ENCODE assay signal across 11 mouse cellular contexts in genomic region chr11:68536465-68536864, GRCm38 (mm10). TPM values are rescaled to one million over a fixed set of nuclear protein-coding genes. Genes with fewer than 3 reads are reported as not detected.
A peak's percentile ranks its signal among the peaks of the same experiment; 100 is the strongest.
DNase-seq lines count a peak whose midpoint lies in the region; ATAC-seq lines count a peak whose summit lies in the region.
"Had no signal": no experiment of that assay in that cellular context is flagged by ENCODE, and none has a peak within 500 bp of the region (broad histone marks: within the 10 kb centered on the region; RNA-seq: fewer than 3 reads in every experiment).

No protein-coding gene starts in this region.

- H3K4me1 ChIP-seq in limb, embryonic 10.5 days, result peaks cover under 1% of the 10 kb centered on the region; the same call in 1 of the 2 replicates
- H3K4me1 ChIP-seq: liver, embryonic 15.5 days had no signal

- ATAC-seq in erythroid progenitor cell, adult 5-6 weeks (replicated peaks; ENCODE audit: low FRiP score, poor library complexity, severe bottlenecking), result no peak

- peaks cover 6% of the 10 kb centered on the region; the same call in 1 of the 2 replicates for H3K27me3 ChIP-seq in limb, embryonic 10.5 days (ENCODE audit: low read depth, poor library complexity, severe bottlenecking)
- H3K27me3 ChIP-seq: liver, embryonic 15.5 days had no signal

- H3K4me3 ChIP-seq in limb, embryonic 10.5 days, result no peak overlapping the region
- H3K4me3 ChIP-seq: liver, embryonic 15.5 days had no signal

- DNase-seq in layer of hippocampus, adult 11-12 months (ENCODE audit: low spot score), result peak; percentile 61
- DNase-seq in layer of hippocampus, adult 9-10 months (ENCODE audit: low spot score), result no peak
- peak; percentile 43 for DNase-seq in A20 (ENCODE audit: low read depth, low spot score)
- DNase-seq in adipocyte (ENCODE audit: low spot score), result peak; percentile 52
- DNase-seq in limb, embryonic 10.5 days (ENCODE audit: low spot score), result peak; percentile 47
- DNase-seq in adrenal gland, adult 2 months, result no peak
- DNase-seq in thymus, postnatal 4 days, result no peak
- DNase-seq: cerebellum, adult 9-10 months had no signal

- no peaks in the 10 kb centered on the region for H3K36me3 ChIP-seq in limb, embryonic 10.5 days
- H3K36me3 ChIP-seq: liver, embryonic 15.5 days had no signal

- 58% methylated on average over 4 of the region's 4 CpGs for WGBS in limb, embryonic 10.5 days

- no peaks in the 10 kb centered on the region for H3K9me3 ChIP-seq in limb, embryonic 10.5 days (replicated peaks)
- H3K9me3 ChIP-seq: liver, embryonic 15.5 days had no signal

- no peak overlapping the region for H3K27ac ChIP-seq in limb, embryonic 10.5 days
- H3K27ac ChIP-seq: liver, embryonic 15.5 days had no signal

RNA-seq across cellular contexts. Expression of gene Mfsd6l, which starts 19.5 kb away (rescaled TPM):
- 0.11 and 0.16 TPM in 2 replicates for polyA plus RNA-seq in limb, embryonic 10.5 days (2016; fragmentation: Nextera tagmentation; extraction: Ambion mirVana)
- total RNA-seq in erythroid progenitor cell, adult 5-6 weeks (2015; ENCODE audit: low replicate concordance), result not detected in 2 replicates
- not detected in 2 replicates for total RNA-seq in erythroid progenitor cell, adult 5-6 weeks (2017; ENCODE audit: low replicate concordance)
- total RNA-seq in adrenal gland, adult 2 months (2021), result under 1 TPM; 0.14 TPM
- polyA plus RNA-seq in adrenal gland, adult 2 months (2012; rRNA removed), result 0.17 and 0.32 TPM in 2 replicates
- total RNA-seq: gastrocnemius, adult 8-10 months had no signal
- polyA plus RNA-seq: liver, embryonic 15.5 days had no signal

RNA-seq across cellular contexts. Expression of gene Pik3r6, which starts 33.6 kb away (rescaled TPM):
- polyA plus RNA-seq in limb, embryonic 10.5 days (2016; fragmentation: Nextera tagmentation; extraction: Ambion mirVana), result 1.9 and 2.7 TPM in 2 replicates
- total RNA-seq in erythroid progenitor cell, adult 5-6 weeks (2015; ENCODE audit: low replicate concordance), result 1.7 and 5.8 TPM in 2 replicates
- 0.90 and 1.5 TPM in 2 replicates for total RNA-seq in erythroid progenitor cell, adult 5-6 weeks (2017; ENCODE audit: low replicate concordance)
- 1 to 10 TPM; 1.6 to 2.6 TPM for total RNA-seq in adrenal gland, adult 2 months (2021)
- 3.9 and 5.3 TPM in 2 replicates for polyA plus RNA-seq in adrenal gland, adult 2 months (2012; rRNA removed)

RNA-seq across cellular contexts. Expression of gene Ccdc42, which starts 50.4 kb away (rescaled TPM):
- polyA plus RNA-seq in limb, embryonic 10.5 days (2016; fragmentation: Nextera tagmentation; extraction: Ambion mirVana), result 0.64 and 0.89 TPM in 2 replicates
- total RNA-seq in erythroid progenitor cell, adult 5-6 weeks (2015; ENCODE audit: low replicate concordance), result not detected in 2 replicates
- total RNA-seq in erythroid progenitor cell, adult 5-6 weeks (2017; ENCODE audit: low replicate concordance), result not detected in 2 replicates
- total RNA-seq in adrenal gland, adult 2 months (2021), result not detected
- not detected in 2 replicates for polyA plus RNA-seq in adrenal gland, adult 2 months (2012; rRNA removed)
- total RNA-seq: gastrocnemius, adult 8-10 months had no signal
- polyA plus RNA-seq: liver, embryonic 15.5 days had no signal

Comparison
In these comparisons a context has a peak if more than half of its experiments do, and no peak if none do; other contexts are left out.
1. DNase-seq: peak in layer of hippocampus, adult 11-12 months (single experiment), A20 (single experiment), adipocyte (single experiment) and limb, embryonic 10.5 days (single experiment); none in layer of hippocampus, adult 9-10 months (single experiment), adrenal gland, adult 2 months (single experiment) and thymus, postnatal 4 days (single experiment).